Comparison of ENCODE assay signal across 28 mouse cellular contexts in genomic region chr5:106066706-106067105, GRCm38 (mm10).
"Had no signal": no experiment of that assay in that cellular context is flagged by ENCODE, and none has a peak within 500 bp of the region (broad histone marks: within the 10 kb centered on the region; RNA-seq: fewer than 3 reads in every experiment).

No protein-coding gene starts in this region.

- H3K9me3 ChIP-seq: intestine, embryonic 15.5 days; limb, embryonic 15.5 days had no signal

- H3K27me3 ChIP-seq: heart, embryonic 12.5 days; hindbrain, embryonic 12.5 days; intestine, embryonic 15.5 days; kidney, embryonic 15.5 days; limb, embryonic 13.5 days; limb, embryonic 15.5 days; liver, embryonic 12.5 days had no signal

- H3K4me2 ChIP-seq: heart, embryonic 12.5 days; hindbrain, embryonic 12.5 days; hindbrain, embryonic 14.5 days; intestine, embryonic 15.5 days; kidney, embryonic 15.5 days; limb, embryonic 13.5 days; limb, embryonic 15.5 days; liver, embryonic 12.5 days had no signal

- H3K36me3 ChIP-seq: heart, embryonic 10.5 days; heart, embryonic 12.5 days; hindbrain, embryonic 10.5 days; hindbrain, embryonic 12.5 days; intestine, embryonic 15.5 days; kidney, embryonic 15.5 days; limb, embryonic 13.5 days; limb, embryonic 15.5 days; liver, embryonic 12.5 days had no signal

- H3K27ac ChIP-seq: gastrocnemius, adult 2 months; heart, embryonic 10.5 days; hindbrain, embryonic 10.5 days; hindbrain, embryonic 12.5 days; hindbrain, embryonic 14.5 days; intestine, embryonic 15.5 days; kidney, embryonic 15.5 days; kidney, postnatal 0 days; limb, embryonic 13.5 days; limb, embryonic 15.5 days; liver, embryonic 12.5 days; liver, embryonic 14.5 days had no signal

- H3K4me1 ChIP-seq: heart, embryonic 10.5 days; heart, embryonic 12.5 days; hindbrain, embryonic 10.5 days; hindbrain, embryonic 12.5 days; intestine, embryonic 15.5 days; kidney, embryonic 15.5 days; limb, embryonic 13.5 days; limb, embryonic 15.5 days; liver, embryonic 12.5 days had no signal

- DNase-seq: gastrocnemius, adult 2 months; gastrocnemius, postnatal 10 days; gastrocnemius, postnatal 25 days; heart, adult 18-20 months; heart, postnatal 10 days; heart, postnatal 4 days; kidney, adult 11 months; kidney, adult 2 months; kidney, adult 9 months; kidney, postnatal 14 days; kidney, postnatal 36 days; layer of hippocampus, adult 9-11 months; layer of hippocampus, postnatal 36 days; left cerebral cortex, postnatal 4 days had no signal

- H3K9ac ChIP-seq: heart, embryonic 12.5 days; hindbrain, embryonic 12.5 days; hindbrain, embryonic 14.5 days; intestine, embryonic 15.5 days; kidney, embryonic 15.5 days; limb, embryonic 13.5 days; limb, embryonic 15.5 days; liver, embryonic 12.5 days; liver, embryonic 14.5 days had no signal

- H3K4me3 ChIP-seq: gastrocnemius, adult 2 months; heart, embryonic 10.5 days; heart, embryonic 12.5 days; hindbrain, embryonic 10.5 days; hindbrain, embryonic 12.5 days; intestine, embryonic 15.5 days; kidney, embryonic 15.5 days; limb, embryonic 13.5 days; limb, embryonic 15.5 days; liver, embryonic 12.5 days had no signal

- ATAC-seq: hindbrain, embryonic 16.5 days; inflammation-experienced regulatory T-cells, adult 6 months; intestine, embryonic 15.5 days; liver, embryonic 12.5 days had no signal
